Mouse (Mus musculus): ENCODE data around the gene Pi4ka. TPM values are rescaled to one million over a fixed set of nuclear protein-coding genes. Genes with fewer than 3 reads are reported as not detected.
A peak's percentile ranks its signal among the peaks of the same experiment; 100 is the strongest.

Pi4ka gene
- polyA plus RNA-seq, 1 experiment from 2014 or later = 56.1 TPM

DNA sequence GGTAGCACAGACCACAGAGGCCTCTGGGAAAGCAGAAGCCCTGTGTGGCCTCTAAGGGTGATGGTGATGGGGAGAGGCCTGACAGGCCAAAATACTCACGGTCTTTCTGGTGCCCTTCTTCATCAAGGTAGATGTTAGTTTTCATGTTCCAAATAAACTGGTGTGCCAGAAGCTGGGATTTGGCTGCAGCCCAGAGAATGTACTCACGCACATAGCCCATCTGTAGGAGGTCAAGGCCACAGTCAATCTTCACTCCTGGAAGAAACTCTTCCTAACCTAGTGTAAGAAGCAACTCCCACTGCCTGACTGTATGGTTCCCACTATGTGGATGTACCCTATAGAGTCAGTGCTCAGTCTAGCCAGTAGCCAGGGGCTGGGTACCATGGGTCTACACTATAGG lies 115.1 kb downstream of the Pi4ka start:
- Histone ChIP-seq H3K36me3 (peaks cover 71% of the 10 kb centered on the region), H3K4me3 (no peak overlapping the region), H3K4me2 (replicated peaks) (no peak overlapping the region), H3K4me1 (no peaks in the 10 kb centered on the region), H3K27ac (replicated peaks) (no peak overlapping the region), H3K9me3 (no peaks in the 10 kb centered on the region), H3K9ac (replicated peaks) (no peak overlapping the region), H3K27me3 (no peaks in the 10 kb centered on the region)
- WGBS = 94% methylated on average over 2 of the region's 2 CpGs
- ATAC-seq (replicated peaks) = no peak

DNA sequence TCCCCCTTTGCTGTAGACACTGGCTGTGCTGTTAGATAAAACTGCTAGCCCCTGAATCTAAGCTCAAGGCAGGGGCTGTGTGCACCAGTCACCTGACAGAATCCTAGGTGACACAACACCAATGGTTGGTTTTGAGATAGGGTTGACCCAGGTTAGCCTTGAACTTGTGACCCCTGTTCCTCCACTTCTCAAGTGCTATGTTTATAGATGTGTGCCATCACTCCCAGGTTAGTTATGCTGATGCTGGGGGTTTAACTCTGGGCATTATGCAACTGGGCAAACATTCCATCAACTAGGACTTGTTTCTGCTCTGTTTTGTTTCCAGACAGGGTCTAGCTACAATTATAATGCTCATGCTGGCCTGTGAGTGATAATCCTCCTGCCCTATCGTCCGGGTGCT lies 119.0 kb downstream of the Pi4ka start:
- Histone ChIP-seq H3K36me3 (peaks cover 75% of the 10 kb centered on the region), H3K9ac (replicated peaks) (no peak overlapping the region), H3K4me3 (no peak overlapping the region), H3K27ac (replicated peaks) (no peak overlapping the region), H3K9me3 (no peaks in the 10 kb centered on the region), H3K4me1 (no peaks in the 10 kb centered on the region), H3K27me3 (no peaks in the 10 kb centered on the region), H3K4me2 (replicated peaks) (no peak overlapping the region)
- ATAC-seq (replicated peaks) = no peak
- 92% methylated on average over 2 of the region's 2 CpGs for WGBS

GRCm38 (mm10) chr16:17283151-17283550 lies 123.0 kb downstream of the Pi4ka start:
- peaks cover 2% of the 10 kb centered on the region for H3K4me1 ChIP-seq
- H3K9ac ChIP-seq (replicated peaks) = no peak overlapping the region
- H3K4me2 ChIP-seq (replicated peaks) = no peak overlapping the region
- H3K27me3 ChIP-seq = peaks cover 8% of the 10 kb centered on the region; the same call in 1 of the 2 replicates
- WGBS = 72% methylated on average over 6 of the region's 6 CpGs
- no peaks in the 10 kb centered on the region for H3K9me3 ChIP-seq
- peaks cover 76% of the 10 kb centered on the region for H3K36me3 ChIP-seq
- H3K27ac ChIP-seq (replicated peaks) = no peak overlapping the region
- no peak overlapping the region for H3K4me3 ChIP-seq
- ATAC-seq (replicated peaks) = no peak

DNA sequence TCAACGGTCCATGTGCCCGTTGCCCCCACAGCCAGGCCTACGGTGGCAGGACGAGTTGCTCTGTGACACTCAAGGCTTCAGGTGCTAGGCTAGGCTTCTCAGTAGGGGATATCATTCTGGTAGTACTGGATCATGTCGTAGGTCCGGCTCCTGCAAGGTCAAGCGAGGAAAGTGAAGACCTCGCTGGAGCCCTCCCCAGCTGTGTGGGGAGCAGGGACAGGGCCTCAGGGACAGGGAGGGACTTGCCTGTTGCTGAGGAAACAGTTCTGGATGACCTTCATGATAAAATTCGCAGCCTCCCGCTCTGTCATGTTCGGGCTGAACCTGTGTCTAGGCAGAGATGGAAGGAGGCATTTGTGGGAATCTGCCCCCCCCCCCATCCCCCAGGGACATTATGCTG lies 125.6 kb downstream of the Pi4ka start:
- no peak overlapping the region for H3K9ac ChIP-seq (replicated peaks)
- H3K4me3 ChIP-seq = no peak overlapping the region
- peaks cover 53% of the 10 kb centered on the region for H3K36me3 ChIP-seq
- peaks cover 26% of the 10 kb centered on the region; the same call in 1 of the 2 replicates for H3K27me3 ChIP-seq
- H3K9me3 ChIP-seq = no peaks in the 10 kb centered on the region
- H3K27ac ChIP-seq (replicated peaks) = no peak overlapping the region
- H3K4me1 ChIP-seq = peaks cover 22% of the 10 kb centered on the region
- ATAC-seq (replicated peaks) = no peak
- H3K4me2 ChIP-seq (replicated peaks) = no peak overlapping the region
- WGBS = 88% methylated on average over 11 of the region's 11 CpGs

DNA sequence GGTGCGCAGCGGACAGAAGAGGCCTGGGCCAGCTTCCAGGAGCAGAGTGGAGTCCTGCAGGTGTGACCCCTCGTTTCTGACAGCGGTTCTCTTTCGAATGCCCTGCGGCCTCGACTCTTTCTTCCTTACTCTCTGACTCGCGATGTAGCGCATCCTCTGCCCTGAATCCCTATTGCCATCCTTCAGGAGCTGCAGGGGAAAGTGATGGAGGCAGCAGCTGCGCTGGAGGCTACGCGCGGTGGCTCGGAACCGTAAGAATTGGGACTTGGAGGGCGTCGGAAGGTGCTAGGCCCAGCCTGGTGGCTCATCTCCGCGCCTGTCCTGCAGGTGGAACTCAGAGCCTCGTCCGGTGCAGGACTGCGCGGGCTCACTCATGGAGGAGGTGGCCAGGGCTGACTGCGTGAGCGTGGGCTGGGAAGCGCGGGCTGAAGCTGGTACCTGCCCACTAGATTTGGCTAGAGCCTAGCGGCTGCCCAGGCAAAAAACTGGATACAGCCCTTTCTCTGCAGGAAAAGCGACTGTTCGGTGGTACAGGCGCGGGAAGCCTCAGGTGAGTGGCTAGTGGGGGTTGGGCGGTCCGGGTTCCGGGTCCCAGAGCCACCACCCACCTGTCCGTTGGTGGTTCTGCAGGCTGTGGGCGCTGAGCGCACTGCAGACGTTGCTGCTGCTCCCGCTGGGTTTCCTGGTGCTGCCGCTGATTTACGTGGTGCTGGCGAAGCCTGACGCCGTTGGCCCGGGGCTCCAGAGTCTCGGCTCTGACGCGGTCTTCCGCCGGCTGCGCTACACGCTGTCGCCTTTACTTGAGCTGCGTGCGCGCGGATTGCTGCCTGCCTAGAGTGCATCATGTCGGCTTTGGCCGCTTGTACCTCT lies 128.5 kb downstream of the Pi4ka start:
- 3% methylated on average over 61 of the region's 61 CpGs for whole genome bisulfite sequencing
- H3K9me3 ChIP-seq = no peaks in the 10 kb centered on the region
- peak overlapping the region; percentile 46 for H3K9ac ChIP-seq (replicated peaks)
- H3K27me3 ChIP-seq = peaks cover 26% of the 10 kb centered on the region; the same call in 1 of the 2 replicates
- ATAC-seq (replicated peaks) = peak; percentile 33; the same call in 1 of the 2 replicates
- H3K4me1 ChIP-seq = peaks cover 22% of the 10 kb centered on the region
- H3K36me3 ChIP-seq = peaks cover 30% of the 10 kb centered on the region
- H3K4me3 ChIP-seq = peak overlapping the region; percentile 53
- peak overlapping the region; percentile 94 for H3K4me2 ChIP-seq (replicated peaks)
- H3K27ac ChIP-seq (replicated peaks) = no peak overlapping the region

- Histone ChIP-seq H3K27ac (replicated peaks) (peak overlapping the region; percentile 74), H3K9ac (replicated peaks) (peak overlapping the region; percentile 55), H3K4me2 (replicated peaks) (peak overlapping the region; percentile 94), H3K4me3 (peak overlapping the region; percentile 53), H3K36me3 (peaks cover 19% of the 10 kb centered on the region), H3K27me3 (peaks cover 26% of the 10 kb centered on the region; the same call in 1 of the 2 replicates), H3K9me3 (no peaks in the 10 kb centered on the region), H3K4me1 (peaks cover 22% of the 10 kb centered on the region)
- under 1% methylated on average over 62 of the region's 62 CpGs for WGBS
- peak; percentile 86 for ATAC-seq (replicated peaks)
Measured at GRCm38 (mm10) chr16:17276164-17277151, 129.7 kb downstream of the Pi4ka start.

- Histone ChIP-seq H3K27me3 (peaks cover 26% of the 10 kb centered on the region; the same call in 1 of the 2 replicates), H3K27ac (replicated peaks) (peak within 1 kb of the TSS; percentile 74), H3K4me3 (peak within 1 kb of the TSS; percentile 53), H3K4me2 (replicated peaks) (peak within 1 kb of the TSS; percentile 94), H3K4me1 (peaks cover 22% of the 10 kb centered on the region), H3K9ac (replicated peaks) (peak within 1 kb of the TSS; percentile 55), H3K36me3 (peaks cover 13% of the 10 kb centered on the region), H3K9me3 (no peaks in the 10 kb centered on the region)
- ATAC-seq (replicated peaks) = no peak
- 58% methylated on average over 7 of the region's 7 CpGs for WGBS
Measured at GRCm38 (mm10) chr16:17275721-17276120, 130.4 kb downstream of the Pi4ka start, which contains the start of gene Tmem191c. Gene Tmem191c, plus strand, starts transcription at chr16:17276077.

GRCm38 (mm10) chr16:17271856-17272255 lies 134.3 kb downstream of the Pi4ka start:
- Histone ChIP-seq H3K9ac (replicated peaks) (no peak overlapping the region), H3K36me3 (no peaks in the 10 kb centered on the region), H3K27ac (replicated peaks) (no peak overlapping the region), H3K4me3 (no peak overlapping the region), H3K4me2 (replicated peaks) (no peak overlapping the region), H3K9me3 (no peaks in the 10 kb centered on the region), H3K27me3 (peaks cover 4% of the 10 kb centered on the region; the same call in 1 of the 2 replicates), H3K4me1 (peaks cover 7% of the 10 kb centered on the region)
- WGBS = 75% methylated on average over 6 of the region's 6 CpGs
- ATAC-seq (replicated peaks) = no peak

DNA sequence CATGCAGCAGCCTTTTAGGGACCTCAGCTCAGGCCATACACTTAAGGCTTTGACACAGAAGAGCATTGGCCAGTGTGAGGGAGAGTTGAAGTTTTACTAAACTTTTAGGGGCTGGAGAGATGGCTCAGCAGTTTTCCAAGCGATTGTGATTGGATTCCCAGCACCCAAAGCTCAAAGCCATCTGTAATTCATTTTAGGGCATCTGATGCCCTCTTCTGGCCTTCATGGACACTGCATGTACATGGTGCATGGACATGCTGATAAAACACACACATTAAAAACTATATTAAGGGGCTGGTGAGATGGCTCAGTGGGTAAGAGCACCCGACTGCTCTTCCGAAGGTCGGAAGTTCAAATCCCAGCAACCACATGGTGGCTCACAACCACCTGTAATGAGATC lies 135.0 kb downstream of the Pi4ka start:
- no peak for ATAC-seq (replicated peaks)
- no peak overlapping the region for H3K9ac ChIP-seq (replicated peaks)
- H3K4me2 ChIP-seq (replicated peaks) = no peak overlapping the region
- H3K4me3 ChIP-seq = no peak overlapping the region
- no peaks in the 10 kb centered on the region for H3K27me3 ChIP-seq
- H3K27ac ChIP-seq (replicated peaks) = no peak overlapping the region
- H3K9me3 ChIP-seq = no peaks in the 10 kb centered on the region
- no peaks in the 10 kb centered on the region for H3K4me1 ChIP-seq
- 75% methylated on average over 4 of the region's 4 CpGs for WGBS
- no peaks in the 10 kb centered on the region for H3K36me3 ChIP-seq

GRCm38 (mm10) chr16:17269872-17270271 lies 136.2 kb downstream of the Pi4ka start:
- no peak overlapping the region for H3K27ac ChIP-seq (replicated peaks)
- H3K9ac ChIP-seq (replicated peaks) = no peak overlapping the region
- H3K27me3 ChIP-seq = no peaks in the 10 kb centered on the region
- no peak overlapping the region for H3K4me2 ChIP-seq (replicated peaks)
- no peak overlapping the region for H3K4me3 ChIP-seq
- no peaks in the 10 kb centered on the region for H3K4me1 ChIP-seq
- H3K9me3 ChIP-seq = no peaks in the 10 kb centered on the region
- ATAC-seq (replicated peaks) = no peak
- WGBS = 88% methylated on average over 5 of the region's 5 CpGs
- no peaks in the 10 kb centered on the region for H3K36me3 ChIP-seq

GRCm38 (mm10) chr16:17267937-17268336 lies 138.2 kb downstream of the Pi4ka start:
- ATAC-seq (replicated peaks) = no peak
- no peaks in the 10 kb centered on the region for H3K4me1 ChIP-seq
- WGBS = 79% methylated on average over 5 of the region's 5 CpGs

GRCm38 (mm10) chr16:17266113-17266512 lies 140.0 kb downstream of the Pi4ka start:
- no peak overlapping the region for H3K9ac ChIP-seq (replicated peaks)
- H3K9me3 ChIP-seq = no peaks in the 10 kb centered on the region
- no peaks in the 10 kb centered on the region for H3K4me1 ChIP-seq
- H3K36me3 ChIP-seq = 0 out of 2 replicates have a peak, but pooled peaks cover 5% of the 10 kb centered on the region
- H3K27ac ChIP-seq (replicated peaks) = no peak overlapping the region
- 76% methylated on average over 3 of the region's 3 CpGs for WGBS
- no peaks in the 10 kb centered on the region for H3K27me3 ChIP-seq
- no peak for ATAC-seq (replicated peaks)
- H3K4me2 ChIP-seq (replicated peaks) = no peak overlapping the region
- no peak overlapping the region for H3K4me3 ChIP-seq

More at GRCm38 (mm10) chr16:17267937-17268336, 138.2 kb downstream of the Pi4ka start:
- Histone ChIP-seq H3K4me2 (replicated peaks) (no peak overlapping the region), H3K9me3 (no peaks in the 10 kb centered on the region), H3K9ac (replicated peaks) (no peak overlapping the region), H3K27ac (replicated peaks) (no peak overlapping the region), H3K27me3 (no peaks in the 10 kb centered on the region), H3K4me3 (no peak overlapping the region), H3K36me3 (no peaks in the 10 kb centered on the region)
